In the genomic region with DNA sequence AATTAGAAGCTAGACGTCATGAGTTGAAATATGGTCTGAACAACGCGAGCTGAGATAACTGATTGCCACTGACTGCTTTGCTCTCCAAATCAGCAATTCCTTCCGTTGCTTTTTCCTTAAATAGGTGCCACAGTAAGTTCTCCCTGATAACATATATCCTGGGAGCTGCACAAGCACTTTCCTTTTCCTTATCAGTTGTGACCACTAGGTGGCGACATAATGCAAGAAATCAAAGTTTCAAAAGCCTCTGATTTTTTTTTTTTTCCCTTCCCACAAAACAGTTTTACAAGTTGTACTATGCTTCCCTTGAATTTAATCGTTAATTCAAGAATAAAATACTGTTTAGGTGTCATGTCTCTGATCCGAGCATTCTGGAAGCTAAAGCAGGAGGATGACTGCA, we compare ENCODE assay signal across 8 mouse cellular contexts. TPM values are rescaled to one million over a fixed set of nuclear protein-coding genes. Genes with fewer than 3 reads are reported as not detected.
A peak's percentile ranks its signal among the peaks of the same experiment; 100 is the strongest.
DNase-seq lines count a peak whose midpoint lies in the region; ATAC-seq and TF ChIP-seq lines count a peak whose summit lies in the region.

No protein-coding gene starts in this region.

- TF ChIP-seq CTCF in cortical plate, adult 2 months (IDR thresholded peaks at IDR 0.05; ENCODE audit: extremely low read depth, insufficient read depth, low read length) = peak; percentile 28; the same call in 1 of the 2 replicates
- peak; percentile 79 for TF ChIP-seq CTCF in kidney, postnatal 0 days (IDR thresholded peaks at IDR 0.05; ENCODE audit: low read depth)

- H3K9me3 ChIP-seq in midbrain, embryonic 11.5 days (ENCODE audit: control insufficient read depth, low read length) = no peaks in the 10 kb centered on the region
- H3K9me3 ChIP-seq in midbrain, embryonic 13.5 days = no peaks in the 10 kb centered on the region
- H3K9me3 ChIP-seq in kidney, postnatal 0 days (replicated peaks; ENCODE audit: low read length) = no peaks in the 10 kb centered on the region

- H3K4me3 ChIP-seq in midbrain, embryonic 11.5 days (ENCODE audit: low read depth, low read length) = no peak overlapping the region
- H3K4me3 ChIP-seq in midbrain, embryonic 13.5 days (replicated peaks) = no peak overlapping the region
- no peak overlapping the region for H3K4me3 ChIP-seq in cortical plate, adult 2 months (ENCODE audit: insufficient read depth, low read length)
- no peak overlapping the region for H3K4me3 ChIP-seq in kidney, postnatal 0 days (replicated peaks; ENCODE audit: low read depth, low read length)

- no peaks in the 10 kb centered on the region for H3K36me3 ChIP-seq in midbrain, embryonic 11.5 days (ENCODE audit: control insufficient read depth, insufficient read depth, low read length)
- no peaks in the 10 kb centered on the region for H3K36me3 ChIP-seq in midbrain, embryonic 13.5 days
- no peaks in the 10 kb centered on the region for H3K36me3 ChIP-seq in kidney, postnatal 0 days (ENCODE audit: insufficient read depth, low read length)

- no peak for DNase-seq in cerebellum, adult 11-12 months
- DNase-seq in midbrain, embryonic 11.5 days (ENCODE audit: low spot score, missing footprints) = peak; percentile 97
- DNase-seq in kidney, postnatal 0 days (ENCODE audit: low spot score) = peak; percentile 80
- peak; percentile 84 for DNase-seq in mesoderm, embryonic 11.5 days (ENCODE audit: low read depth, low spot score)

- H3K4me1 ChIP-seq in midbrain, embryonic 11.5 days (ENCODE audit: control insufficient read depth, insufficient read depth, low read length) = no peaks in the 10 kb centered on the region
- H3K4me1 ChIP-seq in midbrain, embryonic 13.5 days (replicated peaks) = no peaks in the 10 kb centered on the region
- H3K4me1 ChIP-seq in cortical plate, adult 2 months (ENCODE audit: control insufficient read depth, insufficient read depth, low read length) = no peaks in the 10 kb centered on the region; the same call in 1 of the 2 replicates
- H3K4me1 ChIP-seq in kidney, postnatal 0 days (replicated peaks; ENCODE audit: insufficient read depth, low read length) = no peaks in the 10 kb centered on the region

- H3K27me3 ChIP-seq in midbrain, embryonic 11.5 days (ENCODE audit: control insufficient read depth, insufficient read depth, low read length) = no peaks in the 10 kb centered on the region
- no peaks in the 10 kb centered on the region for H3K27me3 ChIP-seq in midbrain, embryonic 13.5 days
- H3K27me3 ChIP-seq in kidney, postnatal 0 days (ENCODE audit: insufficient read depth, low read length) = no peaks in the 10 kb centered on the region

- WGBS in midbrain, embryonic 11.5 days = 6% methylated on average over 7 of the region's 7 CpGs
- WGBS in midbrain, embryonic 13.5 days = 9% methylated on average over 7 of the region's 7 CpGs
- 2% methylated on average over 7 of the region's 7 CpGs for WGBS in kidney, postnatal 0 days

- H3K4me2 ChIP-seq in midbrain, embryonic 11.5 days = no peak overlapping the region
- no peak overlapping the region for H3K4me2 ChIP-seq in midbrain, embryonic 13.5 days (replicated peaks)
- no peak overlapping the region for H3K4me2 ChIP-seq in kidney, postnatal 0 days (ENCODE audit: low read length)

- no peak overlapping the region for H3K27ac ChIP-seq in midbrain, embryonic 11.5 days (ENCODE audit: low read depth, low read length)
- H3K27ac ChIP-seq in midbrain, embryonic 13.5 days = no peak overlapping the region
- no peak overlapping the region for H3K27ac ChIP-seq in cortical plate, adult 2 months (ENCODE audit: insufficient read depth, low read length)
- H3K27ac ChIP-seq in kidney, postnatal 0 days = no peak overlapping the region

- H3K9ac ChIP-seq in midbrain, embryonic 11.5 days (ENCODE audit: low read length) = no peak overlapping the region
- H3K9ac ChIP-seq in midbrain, embryonic 13.5 days (replicated peaks) = no peak overlapping the region
- H3K9ac ChIP-seq in kidney, postnatal 0 days (ENCODE audit: low read depth, low read length) = no peak overlapping the region

- 0 out of 2 replicates have a peak, but pooled peaks have one; percentile 45 for ATAC-seq in cerebellum, adult (ENCODE audit: insufficient number of reproducible peaks, low FRiP score, low TSS enrichment)
- peak; percentile 39; the same call in 1 of the 2 replicates for ATAC-seq in midbrain, embryonic 11.5 days (ENCODE audit: low FRiP score)
- no peak for ATAC-seq in midbrain, embryonic 13.5 days
- ATAC-seq in kidney, postnatal 0 days (replicated peaks; ENCODE audit: low FRiP score, low read depth) = no peak
- ATAC-seq in megakaryocyte-erythroid progenitor cell, adult 5-6 weeks (replicated peaks; ENCODE audit: low FRiP score, low TSS enrichment, poor library complexity, severe bottlenecking) = no peak

- TF ChIP-seq POLR2A in cortical plate, adult 2 months (IDR thresholded peaks at IDR 0.05; ENCODE audit: extremely low read depth, insufficient read depth, low read length) = no peak

RNA-seq across cellular contexts. Expression of gene Nts, which starts 40.8 kb away (rescaled TPM):
- polyA plus RNA-seq in midbrain, embryonic 11.5 days (2014; fragmentation: Nextera tagmentation; extraction: Ambion mirVana) = 0.56 and 0.81 TPM in 2 replicates
- polyA plus RNA-seq in midbrain, embryonic 13.5 days (2015; fragmentation: Nextera tagmentation; extraction: Ambion mirVana) = 4.8 and 8.5 TPM in 2 replicates
- polyA plus RNA-seq in cortical plate, adult 2 months (2012; rRNA removed) = 2.1 and 2.3 TPM in 2 replicates
- polyA plus RNA-seq in kidney, postnatal 0 days (2015; fragmentation: Nextera tagmentation; extraction: Ambion mirVana) = 26.6 and 29.4 TPM in 2 replicates
- total RNA-seq in megakaryocyte-erythroid progenitor cell, adult 5-6 weeks (2014; fragmentation: Nextera tagmentation) = not detected in 2 replicates
- not detected in 2 replicates for total RNA-seq in megakaryocyte-erythroid progenitor cell, adult 5-6 weeks (2017)

Comparison
In these comparisons a context has a peak if more than half of its experiments do, and no peak if none do; other contexts are left out.
1. ATAC-seq: peak in cerebellum, adult (single experiment) and midbrain, embryonic 11.5 days (single experiment); none in midbrain, embryonic 13.5 days (single experiment), kidney, postnatal 0 days (single experiment) and megakaryocyte-erythroid progenitor cell, adult 5-6 weeks (single experiment).